In the genomic region with DNA sequence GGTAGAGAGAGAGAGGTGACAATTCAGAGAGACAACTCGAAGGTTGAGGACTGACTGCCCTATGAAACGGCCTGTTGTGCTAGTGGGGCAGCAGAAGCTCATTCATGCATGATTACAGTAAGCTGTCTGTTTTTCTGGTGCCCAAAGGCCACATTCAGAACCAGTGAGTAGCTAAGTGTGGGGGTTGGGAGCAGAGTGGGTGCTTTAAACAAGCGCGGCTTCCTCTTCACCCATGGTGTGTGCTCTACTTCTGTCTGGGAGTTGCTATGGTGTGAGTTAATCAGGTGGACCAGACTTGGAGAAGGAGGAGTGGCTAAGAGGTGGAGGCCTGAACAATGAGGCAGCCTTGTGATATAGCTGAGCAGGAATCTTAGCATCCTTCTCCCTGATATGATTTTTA, we compare ENCODE assay signal across 7 mouse cellular contexts. TPM values are rescaled to one million over a fixed set of nuclear protein-coding genes. Genes with fewer than 3 reads are reported as not detected.
A peak's percentile ranks its signal among the peaks of the same experiment; 100 is the strongest.
DNase-seq lines count a peak whose midpoint lies in the region; ATAC-seq and TF ChIP-seq lines count a peak whose summit lies in the region.

No protein-coding gene starts in this region.

- peak overlapping the region; percentile 23 for H3K4me3 ChIP-seq in thymus, adult 2 months (ENCODE audit: control insufficient read depth, insufficient read depth, low read length)
- H3K4me3 ChIP-seq in forebrain, embryonic 11.5 days (ENCODE audit: low read depth, low read length): peak overlapping the region; percentile 70
- H3K4me3 ChIP-seq in midbrain, embryonic 11.5 days (ENCODE audit: low read depth, low read length): peak overlapping the region; percentile 52; the same call in 1 of the 2 replicates

- H3K9ac ChIP-seq in forebrain, embryonic 11.5 days (ENCODE audit: low read length): peak overlapping the region; percentile 44; the same call in 1 of the 2 replicates
- H3K9ac ChIP-seq in midbrain, embryonic 11.5 days (ENCODE audit: low read length): peak overlapping the region; percentile 16; the same call in 1 of the 2 replicates

- WGBS in thymus, adult 2 months: 27% methylated on average over 4 of the region's 4 CpGs
- WGBS in forebrain, embryonic 11.5 days: 38% methylated on average over 4 of the region's 4 CpGs
- 55% methylated on average over 4 of the region's 4 CpGs for whole genome bisulfite sequencing in midbrain, embryonic 11.5 days

- peak; percentile 28 for DNase-seq in thymus, adult 2 months
- no peak for DNase-seq in thymus, adult 18-20 months
- DNase-seq in forebrain, embryonic 11.5 days (ENCODE audit: low spot score): no peak
- DNase-seq in layer of hippocampus, postnatal 14 days (ENCODE audit: low spot score in 2 of 2): peak; percentile 39 to 60
- DNase-seq in midbrain, embryonic 11.5 days (ENCODE audit: low spot score, missing footprints): peak; percentile 87
- peak; percentile 49 for DNase-seq in telencephalon, adult 2 months (ENCODE audit: low read depth, low spot score)
- DNase-seq in c-Kit-positive CD71-positive TER-119-positive erythroid progenitor cells, embryonic 14.5 days (ENCODE audit: low spot score): no peak

- no peak for TF ChIP-seq POLR2A in thymus, adult 2 months (IDR thresholded peaks at IDR 0.05; ENCODE audit: control insufficient read depth, extremely low read depth, insufficient read depth, low read length, poor library complexity)

- no peaks in the 10 kb centered on the region for H3K36me3 ChIP-seq in thymus, adult 2 months (ENCODE audit: control insufficient read depth, insufficient read depth, low read length)
- H3K36me3 ChIP-seq in forebrain, embryonic 11.5 days (ENCODE audit: control insufficient read depth, insufficient read depth, low read length): no peaks in the 10 kb centered on the region
- H3K36me3 ChIP-seq in midbrain, embryonic 11.5 days (ENCODE audit: control insufficient read depth, insufficient read depth, low read length): no peaks in the 10 kb centered on the region

- TF ChIP-seq CTCF in thymus, adult 2 months (IDR thresholded peaks at IDR 0.05; ENCODE audit: borderline replicate concordance, control insufficient read depth, extremely low read depth, insufficient read depth, low read length, poor library complexity): no peak

- no peaks in the 10 kb centered on the region for H3K9me3 ChIP-seq in forebrain, embryonic 11.5 days (ENCODE audit: control insufficient read depth, low read length)
- H3K9me3 ChIP-seq in midbrain, embryonic 11.5 days (ENCODE audit: control insufficient read depth, low read length): no peaks in the 10 kb centered on the region

- H3K4me1 ChIP-seq in thymus, adult 2 months (replicated peaks; ENCODE audit: control insufficient read depth, insufficient read depth, low read length): peaks cover 24% of the 10 kb centered on the region
- peaks cover 12% of the 10 kb centered on the region; the same call in 1 of the 2 replicates for H3K4me1 ChIP-seq in forebrain, embryonic 11.5 days (replicated peaks; ENCODE audit: control insufficient read depth, insufficient read depth, low read length)
- peaks cover 9% of the 10 kb centered on the region for H3K4me1 ChIP-seq in midbrain, embryonic 11.5 days (ENCODE audit: control insufficient read depth, insufficient read depth, low read length)

- no peaks in the 10 kb centered on the region for H3K27me3 ChIP-seq in thymus, adult 2 months (ENCODE audit: control insufficient read depth, insufficient read depth, low read length)
- peaks cover 3% of the 10 kb centered on the region; the same call in 1 of the 2 replicates for H3K27me3 ChIP-seq in forebrain, embryonic 11.5 days (ENCODE audit: control insufficient read depth, insufficient read depth, low read length)
- H3K27me3 ChIP-seq in midbrain, embryonic 11.5 days (ENCODE audit: control insufficient read depth, insufficient read depth, low read length): peaks cover 2% of the 10 kb centered on the region; the same call in 1 of the 2 replicates

- peak overlapping the region; percentile 72 for H3K4me2 ChIP-seq in forebrain, embryonic 11.5 days (ENCODE audit: low read depth, low read length, severe bottlenecking)
- peak overlapping the region; percentile 88 for H3K4me2 ChIP-seq in midbrain, embryonic 11.5 days

- 0 out of 2 replicates have a peak overlapping the region, but pooled peaks have one; percentile 21 for H3K27ac ChIP-seq in thymus, adult 2 months (ENCODE audit: control insufficient read depth, insufficient read depth, low read length)
- no peak overlapping the region; the same call in 1 of the 2 replicates for H3K27ac ChIP-seq in forebrain, embryonic 11.5 days (ENCODE audit: low read depth, low read length)
- peak overlapping the region; percentile 42; the same call in 1 of the 2 replicates for H3K27ac ChIP-seq in midbrain, embryonic 11.5 days (ENCODE audit: low read depth, low read length)

- no peak for ATAC-seq in forebrain, embryonic 11.5 days (replicated peaks; ENCODE audit: low FRiP score)
- no peak for ATAC-seq in midbrain, embryonic 11.5 days (ENCODE audit: low FRiP score)

RNA-seq across cellular contexts. Expression of gene Tnik, which starts 2.2 kb away (rescaled TPM):
- polyA plus RNA-seq in thymus, adult 2 months (2012; rRNA removed): 22.6 and 23.6 TPM in 2 replicates
- polyA plus RNA-seq in forebrain, embryonic 11.5 days (2014; fragmentation: Nextera tagmentation; extraction: Ambion mirVana): 21.7 and 26.2 TPM in 2 replicates
- 100 to 1,000 TPM; 194 to 236 TPM for total RNA-seq in layer of hippocampus, postnatal 14 days (2021)
- polyA plus RNA-seq in midbrain, embryonic 11.5 days (2014; fragmentation: Nextera tagmentation; extraction: Ambion mirVana): 19.9 and 21.2 TPM in 2 replicates

Comparison
In these comparisons a context has a peak if more than half of its experiments do, and no peak if none do; other contexts are left out.
1. DNase-seq: peak in thymus, adult 2 months (single experiment), layer of hippocampus, postnatal 14 days (2 of 2), midbrain, embryonic 11.5 days (single experiment) and telencephalon, adult 2 months (single experiment); none in thymus, adult 18-20 months (0 of 2), forebrain, embryonic 11.5 days (single experiment) and c-Kit-positive CD71-positive TER-119-positive erythroid progenitor cells, embryonic 14.5 days (single experiment).
2. Peak in every context shown above with its lines, with median percentiles within 50 percentile points of each other: H3K4me3 ChIP-seq.